34 mouse cellular contexts compared by ENCODE assay signal in the genomic region with DNA sequence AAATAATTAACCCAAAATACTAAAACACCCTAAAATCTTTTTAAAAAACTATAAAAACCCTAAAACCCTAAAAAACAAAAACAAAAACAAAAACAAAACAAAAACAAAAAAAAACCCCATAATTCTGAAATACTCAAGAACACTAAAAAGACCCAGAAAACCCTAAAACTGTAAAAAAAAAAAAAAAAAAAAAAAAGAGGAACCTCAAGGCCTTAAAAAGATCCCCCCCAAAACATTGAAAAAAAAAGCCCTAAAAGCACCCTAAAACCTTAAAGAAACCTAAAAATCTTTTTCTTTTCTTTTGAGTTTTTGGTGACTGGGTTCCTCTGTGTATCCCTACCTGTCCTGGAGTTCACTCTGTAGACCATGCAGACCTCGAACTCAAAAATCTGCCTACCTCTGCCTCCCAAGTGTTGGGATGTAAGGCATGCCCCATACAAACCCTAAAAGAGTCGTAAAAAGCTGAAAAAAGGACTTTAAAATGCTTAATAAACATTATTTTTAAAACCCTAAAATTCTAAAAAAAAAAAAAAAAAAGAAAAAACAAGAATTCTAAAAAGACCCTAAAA. TPM values are rescaled to one million over a fixed set of nuclear protein-coding genes. Genes with fewer than 3 reads are reported as not detected.
DNase-seq lines count a peak whose midpoint lies in the region; ATAC-seq and TF ChIP-seq lines count a peak whose summit lies in the region.
"Had no signal": no experiment of that assay in that cellular context is flagged by ENCODE, and none has a peak within 500 bp of the region (broad histone marks: within the 10 kb centered on the region; RNA-seq: fewer than 3 reads in every experiment).

No protein-coding gene starts in this region.

- TF ChIP-seq RAD21 in CH12.LX (IDR thresholded peaks at IDR 0.05; ENCODE audit: low read depth, low read length): no peak

- H3K4me3 ChIP-seq in midbrain, embryonic 11.5 days (ENCODE audit: low read depth, low read length): no peak overlapping the region
- no peak overlapping the region for H3K4me3 ChIP-seq in midbrain, embryonic 14.5 days (replicated peaks; ENCODE audit: low read depth, low read length)
- no peak overlapping the region for H3K4me3 ChIP-seq in CH12.LX (replicated peaks in 1 of 3; ENCODE audit: low read depth in 2 of 3, low read length in 2 of 3, poor library complexity in 1 of 3)
- H3K4me3 ChIP-seq: embryonic facial prominence, embryonic 13.5 days; embryonic facial prominence, embryonic 15.5 days; erythroblast, embryonic 14.5 days; forebrain, embryonic 13.5 days; forebrain, embryonic 15.5 days had no signal

- WGBS in midbrain, embryonic 11.5 days: 89% methylated on average over 2 of the region's 2 CpGs
- WGBS in midbrain, embryonic 14.5 days: 83% methylated on average over 2 of the region's 2 CpGs

- no peak for ATAC-seq in midbrain, embryonic 11.5 days (ENCODE audit: low FRiP score)
- no peak for ATAC-seq in midbrain, embryonic 14.5 days (ENCODE audit: low FRiP score, low TSS enrichment)
- ATAC-seq: activated CD4-positive, CD25-positive, alpha-beta regulatory T cell, adult 4 months; CD4-positive, CD25-positive, alpha-beta regulatory T cell, adult 4 months; forebrain, embryonic 13.5 days; forebrain, embryonic 15.5 days; forebrain, postnatal 0 days; Patski had no signal

- no peak for TF ChIP-seq EP300 in CH12.LX (IDR thresholded peaks at IDR 0.05; ENCODE audit: low read length)

- H3K27me3 ChIP-seq in midbrain, embryonic 11.5 days (ENCODE audit: control insufficient read depth, insufficient read depth, low read length): no peaks in the 10 kb centered on the region
- no peaks in the 10 kb centered on the region for H3K27me3 ChIP-seq in midbrain, embryonic 14.5 days (ENCODE audit: control insufficient read depth, insufficient read depth, low read length)
- H3K27me3 ChIP-seq in CH12.LX (replicated peaks): no peaks in the 10 kb centered on the region
- H3K27me3 ChIP-seq: embryonic facial prominence, embryonic 13.5 days; embryonic facial prominence, embryonic 15.5 days; forebrain, embryonic 13.5 days; forebrain, embryonic 15.5 days; Patski had no signal

- in situ Hi-C loops in CH12.LX (cut with MboI; ENCODE audit: low pct_ligation_motif_present, low pct_unique_long_range_greater_than_20kb, low sequenced_read_pairs): no loop called here

- no peak overlapping the region for H3K9ac ChIP-seq in midbrain, embryonic 11.5 days (ENCODE audit: low read length)
- H3K9ac ChIP-seq in midbrain, embryonic 14.5 days (replicated peaks; ENCODE audit: low read length): no peak overlapping the region
- H3K9ac ChIP-seq in CH12.LX (ENCODE audit: insufficient read depth, low read depth): no peak overlapping the region
- H3K9ac ChIP-seq: embryonic facial prominence, embryonic 13.5 days; embryonic facial prominence, embryonic 15.5 days; forebrain, embryonic 13.5 days; forebrain, embryonic 15.5 days; forebrain, postnatal 0 days had no signal

- no peak overlapping the region for H3K4me2 ChIP-seq in midbrain, embryonic 11.5 days
- H3K4me2 ChIP-seq in midbrain, embryonic 14.5 days (ENCODE audit: low read length): no peak overlapping the region
- H3K4me2 ChIP-seq in CH12.LX (ENCODE audit: insufficient read depth, low read depth, poor library complexity, severe bottlenecking): no peak overlapping the region
- H3K4me2 ChIP-seq: embryonic facial prominence, embryonic 13.5 days; embryonic facial prominence, embryonic 15.5 days; forebrain, embryonic 13.5 days; forebrain, embryonic 15.5 days had no signal

- no peaks in the 10 kb centered on the region for H3K36me3 ChIP-seq in midbrain, embryonic 11.5 days (ENCODE audit: control insufficient read depth, insufficient read depth, low read length)
- no peaks in the 10 kb centered on the region for H3K36me3 ChIP-seq in midbrain, embryonic 14.5 days (ENCODE audit: control insufficient read depth, insufficient read depth, low read length)
- H3K36me3 ChIP-seq in CH12.LX (replicated peaks in 1 of 2; ENCODE audit: control insufficient read depth in 1 of 2, insufficient read depth in 1 of 2, low read length in 1 of 2): no peaks in the 10 kb centered on the region
- H3K36me3 ChIP-seq: embryonic facial prominence, embryonic 13.5 days; embryonic facial prominence, embryonic 15.5 days; forebrain, embryonic 15.5 days had no signal

- DNase-seq in midbrain, embryonic 11.5 days (ENCODE audit: low spot score, missing footprints): peak; percentile 92
- DNase-seq in midbrain, embryonic 14.5 days: no peak
- peak; percentile 34 for DNase-seq in CH12.LX (ENCODE audit: extremely low read depth)
- DNase-seq in R1 (ENCODE audit: low read depth, low spot score): peak; percentile 19
- peak; percentile 2 for DNase-seq in adipocyte (ENCODE audit: low spot score)
- DNase-seq in left cerebral cortex, postnatal 25 days (ENCODE audit: low spot score in 2 of 2): no peak
- DNase-seq in kidney, postnatal 36 days: no peak
- no peak for DNase-seq in layer of hippocampus, adult 9-10 months (ENCODE audit: low spot score)
- DNase-seq: adrenal gland, adult 2 months; adrenal gland, postnatal 10 days; adrenal gland, postnatal 25 days; B cell, adult 2 months; cerebellum, adult 11 months; cerebellum, adult 18-20 months; cerebellum, adult 8-10 months; cerebellum, adult 9-11 months; cerebellum, postnatal 14 days; cerebellum, postnatal 36 days; embryo, embryonic 11 days; forebrain, postnatal 0 days had no signal

- TF ChIP-seq CTCF in CH12.LX (conservative IDR thresholded peaks at IDR 0.05 in 1 of 2, IDR thresholded peaks at IDR 0.05 in 1 of 2; ENCODE audit: low read depth in 2 of 2, low read length in 2 of 2): no peak

- TF ChIP-seq POLR2A in CH12.LX (IDR thresholded peaks at IDR 0.05; ENCODE audit: low read depth, low read length): no peak

- no peaks in the 10 kb centered on the region for H3K4me1 ChIP-seq in midbrain, embryonic 11.5 days (ENCODE audit: control insufficient read depth, insufficient read depth, low read length)
- no peaks in the 10 kb centered on the region for H3K4me1 ChIP-seq in midbrain, embryonic 14.5 days (ENCODE audit: control insufficient read depth, insufficient read depth, low read length)
- no peaks in the 10 kb centered on the region for H3K4me1 ChIP-seq in CH12.LX (ENCODE audit: control insufficient read depth in 1 of 2, insufficient read depth in 2 of 2)
- H3K4me1 ChIP-seq: embryonic facial prominence, embryonic 13.5 days; embryonic facial prominence, embryonic 15.5 days; forebrain, embryonic 13.5 days; forebrain, embryonic 15.5 days had no signal

- dilution Hi-C loops in CH12.LX (cut with MboI; ENCODE audit: extremely low pct_ligation_motif_present, extremely low pct_unique_long_range_greater_than_20kb, low sequenced_read_pairs): no loop called here

- intact Hi-C loops in left cerebral cortex, postnatal 25 days (cut with DNase I): no loop called here

- H3K79me2 ChIP-seq in CH12.LX (replicated peaks; ENCODE audit: control insufficient read depth, extremely low read depth, insufficient read depth, poor library complexity, severe bottlenecking): no peaks in the 10 kb centered on the region

- H3K27ac ChIP-seq in midbrain, embryonic 11.5 days (ENCODE audit: low read depth, low read length): no peak overlapping the region
- no peak overlapping the region for H3K27ac ChIP-seq in midbrain, embryonic 14.5 days (replicated peaks; ENCODE audit: low read depth, low read length)
- no peak overlapping the region for H3K27ac ChIP-seq in CH12.LX (ENCODE audit: insufficient read depth, low read depth)
- H3K27ac ChIP-seq: embryonic facial prominence, embryonic 13.5 days; embryonic facial prominence, embryonic 15.5 days; forebrain, embryonic 13.5 days; forebrain, embryonic 15.5 days had no signal

- no peaks in the 10 kb centered on the region for H3K9me3 ChIP-seq in midbrain, embryonic 11.5 days (ENCODE audit: control insufficient read depth, low read length)
- no peaks in the 10 kb centered on the region for H3K9me3 ChIP-seq in midbrain, embryonic 14.5 days (ENCODE audit: control insufficient read depth, low read length)
- no peaks in the 10 kb centered on the region for H3K9me3 ChIP-seq in CH12.LX (replicated peaks; ENCODE audit: low read length)
- H3K9me3 ChIP-seq: embryonic facial prominence, embryonic 13.5 days; embryonic facial prominence, embryonic 15.5 days; forebrain, embryonic 13.5 days; forebrain, embryonic 15.5 days had no signal

TF ChIP-seq in CH12.LX, 34 proteins besides CTCF, POLR2A, EP300 and RAD21:
- TF ChIP-seq GABPA (IDR thresholded peaks at IDR 0.05; ENCODE audit: insufficient replicate concordance, low read depth, low read length): no peak
- TF ChIP-seq TCF12 (IDR thresholded peaks at IDR 0.05; ENCODE audit: low read depth, low read length): no peak
- TF ChIP-seq ZNF384 (IDR thresholded peaks at IDR 0.05; ENCODE audit: low read depth, low read length): peak; percentile 84
- TF ChIP-seq MAFK (IDR thresholded peaks at IDR 0.05; ENCODE audit: insufficient replicate concordance, low read length): no peak
- TF ChIP-seq POLR2AphosphoS2 (IDR thresholded peaks at IDR 0.05; ENCODE audit: low read depth, low read length): no peak

RNA-seq across cellular contexts. Expression of gene Vmn2r89, which starts 48.1 kb away (rescaled TPM):
- polyA plus RNA-seq in midbrain, embryonic 11.5 days (2014; fragmentation: Nextera tagmentation; extraction: Ambion mirVana): not detected in 2 replicates
- polyA plus RNA-seq in midbrain, embryonic 14.5 days (2014; fragmentation: Nextera tagmentation; extraction: Ambion mirVana): not detected in 2 replicates
- 0.08 TPM in 1 of 2 replicates, not detected in the other for total RNA-seq in CH12.LX (2012; rRNA removed)
- total RNA-seq in CH12.LX (2014; rRNA removed): not detected in 2 replicates
- 0.09 and 0.26 TPM in 2 replicates for polyA plus RNA-seq in CH12.LX (2012; ENCODE audit: insufficient read length, low read depth)
- not detected for total RNA-seq in left cerebral cortex, postnatal 25 days (2021)
- total RNA-seq: adrenal gland, adult 2 months; adrenal gland, postnatal 10 days; adrenal gland, postnatal 25 days; adrenal gland, postnatal 4 days; common myeloid progenitor, adult 5-6 weeks; ES-E14; forebrain, postnatal 0 days had no signal
- polyA plus RNA-seq: activated CD4-positive, CD25-positive, alpha-beta regulatory T cell, adult 4 months; adrenal gland, adult 2 months; brain, embryonic 14.5 days; embryonic facial prominence, embryonic 11.5 days; embryonic facial prominence, embryonic 13.5 days; embryonic facial prominence, embryonic 15.5 days; erythroblast, embryonic 14.5 days; forebrain, embryonic 11.5 days; forebrain, embryonic 13.5 days; forebrain, embryonic 15.5 days; forebrain, postnatal 0 days; Patski had no signal

RNA-seq across cellular contexts. Expression of gene Gm5622, which starts 52.8 kb away (rescaled TPM):
- polyA plus RNA-seq in midbrain, embryonic 11.5 days (2014; fragmentation: Nextera tagmentation; extraction: Ambion mirVana): not detected in 2 replicates
- not detected in 2 replicates for polyA plus RNA-seq in midbrain, embryonic 14.5 days (2014; fragmentation: Nextera tagmentation; extraction: Ambion mirVana)
- total RNA-seq in CH12.LX (2012; rRNA removed) (1.6 and 1.8 TPM in 2 replicates), CH12.LX (2014; rRNA removed) (0.19 and 0.34 TPM in 2 replicates)
- 0.29 TPM in 1 of 2 replicates, not detected in the other for polyA plus RNA-seq in CH12.LX (2012; ENCODE audit: insufficient read length, low read depth)
- not detected for total RNA-seq in left cerebral cortex, postnatal 25 days (2021)
- total RNA-seq: adrenal gland, adult 2 months; adrenal gland, postnatal 10 days; adrenal gland, postnatal 25 days; adrenal gland, postnatal 4 days; common myeloid progenitor, adult 5-6 weeks; ES-E14; forebrain, postnatal 0 days had no signal
- polyA plus RNA-seq: adrenal gland, adult 2 months; brain, embryonic 14.5 days; CD4-positive, CD25-positive, alpha-beta regulatory T cell, adult 4 months; embryonic facial prominence, embryonic 11.5 days; embryonic facial prominence, embryonic 13.5 days; embryonic facial prominence, embryonic 15.5 days; erythroblast, embryonic 14.5 days; forebrain, embryonic 11.5 days; forebrain, embryonic 13.5 days; forebrain, embryonic 15.5 days; forebrain, postnatal 0 days; Patski had no signal

Comparison
In these comparisons a context has a peak if more than half of its experiments do, and no peak if none do; other contexts are left out.
1. DNase-seq: peak in midbrain, embryonic 11.5 days (single experiment), CH12.LX (single experiment), R1 (single experiment) and adipocyte (single experiment); none in midbrain, embryonic 14.5 days (single experiment), left cerebral cortex, postnatal 25 days (0 of 2), kidney, postnatal 36 days (0 of 2) and layer of hippocampus, adult 9-10 months (single experiment).